Mouse (Mus musculus) A20 (cell line): ENCODE results near the gene Psmd3.

Experiments used
- DNase-seq: peaks from one replicate; pipeline ENCODE4 v3.0.0-alpha.2; 2011; ENCODE audit warnings: low read depth, low spot score

The Psmd3 gene

GRCm38 (mm10) chr11:98681786-98682745 lies at the start of gene Psmd3:
TSS of gene Psmd3 (plus strand) at chr11:98682554.
- DNase-seq: peak; percentile 98

GRCm38 (mm10) chr11:98635312-98635970 lies 46.9 kb upstream of the Psmd3 start:
- peak; percentile 69 for DNase-seq

- DNase-seq: no peak
These were observed 44.9 kb upstream of the Psmd3 start for GRCm38 (mm10) chr11:98637501-98637900.

GRCm38 (mm10) chr11:98640091-98640490 lies 42.3 kb upstream of the Psmd3 start:
- DNase-seq: no peak

- no peak for DNase-seq
These were observed 37.6 kb upstream of the Psmd3 start for GRCm38 (mm10) chr11:98644757-98645156.

- DNase-seq: no peak
These were observed 36.4 kb upstream of the Psmd3 start for GRCm38 (mm10) chr11:98645946-98646345.

GRCm38 (mm10) chr11:98646459-98646858 lies 35.9 kb upstream of the Psmd3 start, which contains the start of gene Gsdma2:
TSS of gene Gsdma2 (plus strand) at chr11:98646759.
- no peak for DNase-seq

- peak; percentile 80 for DNase-seq
These were observed 27.3 kb upstream of the Psmd3 start for GRCm38 (mm10) chr11:98655076-98655475.

- DNase-seq: peak; percentile 79
These were observed 21.8 kb upstream of the Psmd3 start for GRCm38 (mm10) chr11:98660517-98660916.

- no peak for DNase-seq
These were observed 18.3 kb upstream of the Psmd3 start, which contains the start of gene Gsdma for GRCm38 (mm10) chr11:98664091-98664490. TSS of gene Gsdma (plus strand) at chr11:98664351.

- DNase-seq: peak; percentile 31
These were observed 13.4 kb upstream of the Psmd3 start for GRCm38 (mm10) chr11:98668984-98669383.

GRCm38 (mm10) chr11:98671284-98671815 lies 11.0 kb upstream of the Psmd3 start:
- DNase-seq: no peak

- no peak for DNase-seq
These were observed 10.5 kb upstream of the Psmd3 start for GRCm38 (mm10) chr11:98671857-98672256.

- DNase-seq: no peak
These were observed 9.9 kb upstream of the Psmd3 start for GRCm38 (mm10) chr11:98672482-98672881.

GRCm38 (mm10) chr11:98673136-98673535 lies 9.2 kb upstream of the Psmd3 start:
- peak; percentile 74 for DNase-seq

- no peak for DNase-seq
These were observed 6.5 kb upstream of the Psmd3 start for GRCm38 (mm10) chr11:98675829-98676363.

- peak; percentile 16 for DNase-seq
These were observed 2.3 kb upstream of the Psmd3 start for GRCm38 (mm10) chr11:98680023-98680422.

- DNase-seq: peak; percentile 17
These were observed 1.8 kb upstream of the Psmd3 start for GRCm38 (mm10) chr11:98680595-98680994.

GRCm38 (mm10) chr11:98681186-98681585 lies 1.2 kb upstream of the Psmd3 start:
- no peak for DNase-seq

- no peak for DNase-seq
These were observed 457 bp downstream of the Psmd3 start for GRCm38 (mm10) chr11:98682811-98683210.

GRCm38 (mm10) chr11:98685642-98686041 lies 3.3 kb downstream of the Psmd3 start:
- DNase-seq: no peak

- DNase-seq: no peak
These were observed 4.6 kb downstream of the Psmd3 start for GRCm38 (mm10) chr11:98686976-98687375.
